Mouse (Mus musculus): ENCODE results near the gene Nrtn.

- TF ChIP-seq CTCF (conservative IDR thresholded peaks at IDR 0.05; ENCODE audit: low read length) (no peak), NANOG (IDR thresholded peaks at IDR 0.05; ENCODE audit: borderline replicate concordance, low read length) (no peak)
Measured at GRCm38 (mm10) chr17:56703038-56703437, 54.3 kb downstream of the Nrtn start.

Data from E14TG2a.4 (cell line).